Mouse (Mus musculus) splenic B cell, adult 2 months (primary cell): ENCODE data around the gene Dbr1.
"Not testable (repeated sequence)": the region's sequence is repeated elsewhere in the genome, so short reads cannot be mapped to it uniquely, and the experiment has no call there.

ENCODE experiments used
- DNase-seq: peaks from one replicate; pipeline ENCODE4 v3.0.0-alpha.2; 2011; ENCODE audit warnings: low read depth, low spot score
- H3K27me3 ChIP-seq: 2 replicates; pipeline ENCODE4 v1.6.1; 2012; ENCODE audit warnings: mild to moderate bottlenecking, low read length, moderate library complexity, mixed read lengths; ENCODE audit not compliant: control insufficient read depth, poor library complexity, insufficient read depth, severe bottlenecking
- H3K36me3 ChIP-seq: 2 replicates; pipeline ENCODE4 v1.6.1; 2012; ENCODE audit warnings: mild to moderate bottlenecking, low read length, moderate library complexity, mixed read lengths; ENCODE audit not compliant: control insufficient read depth, poor library complexity, insufficient read depth, severe bottlenecking

Dbr1 gene

GRCm38 (mm10) chr9:99580655-99581054 lies 5.1 kb downstream of the Dbr1 start:
- H3K36me3 ChIP-seq = peaks cover 29% of the 10 kb centered on the region

GRCm38 (mm10) chr9:99587505-99588202 lies 12.1 kb downstream of the Dbr1 start:
- peak; percentile 52 for DNase-seq
- H3K27me3 ChIP-seq = no peaks in the 10 kb centered on the region
- peaks cover 9% of the 10 kb centered on the region for H3K36me3 ChIP-seq

More at GRCm38 (mm10) chr9:99580655-99581054, 5.1 kb downstream of the Dbr1 start:
- DNase-seq = peak; percentile 72
- no peaks in the 10 kb centered on the region for H3K27me3 ChIP-seq

DNA sequence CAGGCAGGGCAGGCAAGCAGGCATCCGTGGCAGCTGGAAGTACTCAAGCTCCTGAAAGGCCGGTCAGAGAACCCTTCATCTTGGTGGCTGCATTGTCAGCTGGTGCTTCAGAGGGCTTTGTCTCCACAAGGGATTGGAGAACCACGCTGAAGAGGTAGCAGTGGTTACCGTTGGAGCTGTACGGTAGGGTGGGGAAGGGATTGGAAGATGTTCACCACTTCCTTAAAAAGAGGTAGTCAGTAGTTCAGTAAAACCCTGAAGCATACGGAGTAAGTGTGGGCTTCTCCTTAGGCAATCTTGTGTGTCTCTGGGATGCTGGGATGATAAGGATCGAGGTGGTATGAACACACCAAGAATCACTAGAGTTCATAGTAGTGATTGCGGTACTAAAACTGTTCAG lies 15.5 kb downstream of the Dbr1 start:
- Histone ChIP-seq H3K36me3 (no peaks in the 10 kb centered on the region), H3K27me3 (no peaks in the 10 kb centered on the region)
- no peak for DNase-seq

DNA sequence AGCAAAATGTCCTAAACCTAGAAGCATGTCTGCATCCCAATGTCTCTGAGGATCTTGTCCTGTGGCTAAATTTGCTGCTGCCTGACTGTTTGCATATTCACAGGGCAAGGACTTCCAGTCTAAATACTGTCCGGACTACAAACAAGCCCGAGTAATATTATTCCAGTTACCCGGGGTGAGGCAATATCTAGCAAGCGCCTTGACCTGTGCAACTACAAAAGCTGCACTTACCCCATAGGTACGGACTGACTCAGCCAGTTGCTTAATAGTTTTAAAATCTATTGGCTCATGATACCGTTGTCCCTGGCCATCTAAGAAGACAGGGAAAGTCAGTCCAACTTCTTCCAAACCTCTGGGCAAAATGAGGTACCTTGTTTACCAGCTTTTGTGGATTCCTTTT lies 23.5 kb downstream of the Dbr1 start:
- DNase-seq, H3K36me3 ChIP-seq, H3K27me3 ChIP-seq: not testable (repeated sequence)

- Histone ChIP-seq H3K27me3 (no peaks in the 10 kb centered on the region), H3K36me3 (no peaks in the 10 kb centered on the region)
- no peak for DNase-seq
Measured at GRCm38 (mm10) chr9:99603566-99603965, 28.0 kb downstream of the Dbr1 start.

GRCm38 (mm10) chr9:99612202-99612601 lies 36.6 kb downstream of the Dbr1 start, which contains the start of gene A4gnt:
A4gnt (plus strand) TSS chr9:99612502.
- DNase-seq = no peak
- H3K36me3 ChIP-seq = no peaks in the 10 kb centered on the region

DNA sequence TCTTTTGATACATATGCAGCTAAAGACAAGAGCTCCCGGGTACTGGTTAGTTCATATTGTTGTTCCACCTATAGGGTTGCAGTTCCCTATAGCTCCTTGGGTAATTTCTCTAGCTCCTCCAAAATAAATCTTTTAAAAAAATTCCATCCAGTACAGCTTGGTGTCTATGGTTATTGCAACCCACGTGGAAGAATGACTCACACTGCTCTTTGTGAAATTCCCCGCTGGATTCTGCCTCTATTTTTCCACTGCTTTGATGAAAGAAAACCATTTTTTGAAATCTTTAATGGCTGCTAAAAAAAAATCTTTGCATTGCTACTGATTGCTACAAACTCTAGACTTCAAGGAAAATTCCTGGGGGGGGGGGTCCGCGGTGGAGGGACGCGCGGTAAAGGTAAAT lies 44.1 kb downstream of the Dbr1 start:
- no peaks in the 10 kb centered on the region for H3K36me3 ChIP-seq
- DNase-seq = no peak

More at GRCm38 (mm10) chr9:99612202-99612601, 36.6 kb downstream of the Dbr1 start, which contains the start of gene A4gnt:
- H3K27me3 ChIP-seq = no peaks in the 10 kb centered on the region

DNA sequence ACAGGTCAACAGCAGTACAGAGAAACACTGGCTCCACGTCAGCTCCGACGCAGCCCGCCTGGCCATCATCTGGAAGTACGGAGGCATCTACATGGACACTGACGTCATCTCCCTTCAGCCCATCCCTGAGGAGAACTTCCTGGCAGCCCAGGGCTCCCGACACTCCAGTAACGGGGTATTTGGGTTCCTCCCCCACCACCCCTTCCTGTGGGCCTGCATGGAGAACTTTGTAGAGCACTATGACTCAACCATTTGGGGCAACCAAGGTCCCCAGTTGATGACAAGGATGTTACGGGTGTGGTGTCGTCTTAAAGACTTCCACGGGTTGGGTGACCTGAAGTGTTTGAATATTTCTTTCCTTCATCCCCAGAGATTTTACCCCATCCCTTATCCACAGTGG lies 44.6 kb downstream of the Dbr1 start:
- Histone ChIP-seq H3K27me3 (no peaks in the 10 kb centered on the region), H3K36me3 (no peaks in the 10 kb centered on the region)
- no peak for DNase-seq

More for the DNA sequence above, 44.1 kb downstream of the Dbr1 start:
- no peaks in the 10 kb centered on the region for H3K27me3 ChIP-seq

DNA sequence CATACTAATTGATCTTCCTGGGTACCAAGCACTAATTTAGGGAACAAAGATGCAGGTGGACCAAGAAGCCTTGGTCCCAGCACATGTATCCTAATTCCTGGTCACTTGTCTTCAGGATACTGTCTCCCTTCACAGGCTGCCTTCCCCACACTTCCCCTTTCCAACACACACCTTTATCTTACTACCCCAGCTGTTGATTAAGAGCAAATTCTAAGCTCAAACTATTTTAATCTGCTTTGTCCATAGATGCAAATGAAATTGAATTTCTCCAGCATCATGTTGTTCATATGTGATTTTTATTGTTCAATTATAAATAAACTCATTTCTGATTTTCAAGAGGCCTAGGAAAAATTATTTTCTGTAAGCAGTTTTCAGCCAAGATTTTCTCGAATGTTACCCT lies 46.4 kb downstream of the Dbr1 start:
- DNase-seq = no peak
- no peaks in the 10 kb centered on the region for H3K27me3 ChIP-seq
- H3K36me3 ChIP-seq = no peaks in the 10 kb centered on the region

DNA sequence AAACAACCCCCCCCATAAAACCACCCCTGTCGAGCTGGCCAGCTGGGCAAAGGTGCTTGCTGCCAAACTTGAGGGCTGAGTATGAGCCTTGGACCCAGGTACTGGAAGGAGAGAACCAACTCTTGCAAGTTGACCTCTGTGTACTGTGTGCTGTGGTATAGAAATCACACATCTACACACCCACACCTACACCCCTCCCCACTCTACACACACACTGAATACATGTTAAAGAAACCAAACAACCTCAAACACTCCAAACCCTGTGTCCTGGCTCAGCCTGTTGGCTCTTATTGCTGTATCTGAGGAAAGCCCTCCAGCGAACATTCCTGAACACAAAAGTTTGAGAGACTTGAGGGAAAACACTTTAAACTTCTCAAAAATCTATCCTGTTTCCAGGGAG lies 47.4 kb downstream of the Dbr1 start:
- Histone ChIP-seq H3K27me3 (no peaks in the 10 kb centered on the region), H3K36me3 (no peaks in the 10 kb centered on the region)
- DNase-seq = no peak

DNA sequence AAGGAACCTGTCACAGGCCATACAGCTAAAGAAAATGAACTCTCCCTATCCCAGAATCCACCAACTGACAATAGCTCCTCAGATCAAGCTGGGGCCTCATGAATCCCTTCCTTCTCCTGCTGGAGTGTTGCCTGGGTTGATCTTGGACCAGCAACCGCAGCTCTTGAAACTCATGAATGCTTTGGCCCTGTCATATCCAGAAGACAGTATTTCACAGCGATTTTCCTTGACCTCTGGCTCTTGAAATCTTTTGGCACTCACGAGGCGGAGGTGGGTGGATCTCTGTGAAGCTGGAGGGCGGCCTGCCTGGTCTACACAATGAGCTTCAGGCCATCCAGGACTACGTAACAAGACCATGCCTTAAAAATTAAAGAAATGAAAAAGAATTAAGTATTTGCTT lies 48.5 kb downstream of the Dbr1 start:
- no peak for DNase-seq
- H3K27me3 ChIP-seq = no peaks in the 10 kb centered on the region
- no peaks in the 10 kb centered on the region for H3K36me3 ChIP-seq

- no peak for DNase-seq
- H3K36me3 ChIP-seq = no peaks in the 10 kb centered on the region
- no peaks in the 10 kb centered on the region; the same call in 1 of the 2 replicates for H3K27me3 ChIP-seq
Measured at GRCm38 (mm10) chr9:99628581-99628980, 53.0 kb downstream of the Dbr1 start.

- no peaks in the 10 kb centered on the region; the same call in 1 of the 2 replicates for H3K27me3 ChIP-seq
- DNase-seq = no peak
- H3K36me3 ChIP-seq = no peaks in the 10 kb centered on the region
Measured at GRCm38 (mm10) chr9:99629281-99630011, 53.8 kb downstream of the Dbr1 start, which contains the start of gene Dzip1l. Dzip1l (plus strand) TSS chr9:99629496.

- Histone ChIP-seq H3K27me3 (no peaks in the 10 kb centered on the region; the same call in 1 of the 2 replicates), H3K36me3 (no peaks in the 10 kb centered on the region)
- no peak for DNase-seq
Measured at GRCm38 (mm10) chr9:99630071-99630470, 54.5 kb downstream of the Dbr1 start.

DNA sequence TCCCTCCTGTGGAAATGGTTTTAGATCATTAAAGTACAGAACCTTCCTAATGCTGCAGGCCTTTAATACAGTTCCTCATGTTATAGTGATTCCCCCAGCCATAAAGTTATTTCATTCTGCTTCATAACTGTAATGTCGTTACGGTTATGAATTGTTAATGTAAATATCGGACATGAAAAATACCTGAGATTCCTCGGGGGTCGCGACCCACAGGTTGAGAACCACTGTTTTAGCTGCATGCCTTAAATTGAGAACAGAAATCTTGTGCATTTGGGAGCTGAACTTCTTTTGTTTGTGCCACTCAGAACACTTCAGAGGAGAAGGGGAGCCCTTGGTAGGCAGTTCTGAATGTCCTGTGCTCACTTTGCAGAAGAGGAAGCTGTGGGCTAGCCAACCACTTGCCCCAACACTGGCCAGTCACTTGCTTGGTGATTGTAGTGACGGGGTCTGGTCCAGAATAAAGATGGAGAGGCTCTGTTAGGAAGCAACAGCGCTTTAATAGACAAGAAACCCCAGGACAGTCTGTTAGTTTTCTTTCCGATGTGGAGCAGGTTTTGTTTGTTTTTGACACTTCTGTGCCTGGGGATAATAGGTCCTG lies 55.0 kb downstream of the Dbr1 start:
- Histone ChIP-seq H3K36me3 (no peaks in the 10 kb centered on the region), H3K27me3 (no peaks in the 10 kb centered on the region; the same call in 1 of the 2 replicates)
- DNase-seq = no peak
